Mouse (Mus musculus) regulatory T cell (primary cell): Measurements from ENCODE around the gene Casp6.

Experiments used
- in situ Hi-C: fragments of 300-600 bp; cut with MboI, MseI; formaldehyde crosslinking; loops from one replicate; pipeline ENCODE4 v1.15.1; 2025; ENCODE audit warnings: high pct_unique_total_duplicates

The Casp6 gene

DNA sequence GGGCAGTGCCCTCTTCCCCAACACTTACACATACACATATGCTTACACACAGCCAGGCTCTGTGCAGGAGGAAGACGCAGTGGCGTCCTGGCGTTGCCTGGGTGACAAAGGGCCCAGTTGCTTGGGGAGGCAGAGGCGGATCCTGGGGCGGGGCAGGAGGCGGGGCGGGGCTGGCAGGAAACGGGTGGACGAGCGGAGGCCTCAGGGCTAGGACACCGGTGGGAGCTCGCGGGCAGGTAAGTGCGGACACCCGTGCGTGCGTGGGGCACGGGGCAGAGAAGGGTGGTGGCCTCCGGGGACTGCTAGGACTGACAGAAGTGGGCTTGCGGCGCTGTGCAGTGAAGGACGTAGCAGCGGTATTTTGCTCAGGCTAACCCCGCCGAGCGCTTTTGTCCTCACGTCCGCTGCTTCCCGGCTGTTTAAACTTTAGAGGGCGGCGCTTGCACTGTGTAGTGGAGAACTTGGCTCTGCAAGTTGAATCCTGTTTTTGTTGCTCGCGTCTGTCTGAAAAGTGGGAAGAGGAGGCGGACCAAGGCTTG is at the start of gene Casp6:
Gene Casp6 (plus strand): TSS at position 155 of the 539 bp plus-strand sequence.
- in situ Hi-C loops: no loop called here

DNA sequence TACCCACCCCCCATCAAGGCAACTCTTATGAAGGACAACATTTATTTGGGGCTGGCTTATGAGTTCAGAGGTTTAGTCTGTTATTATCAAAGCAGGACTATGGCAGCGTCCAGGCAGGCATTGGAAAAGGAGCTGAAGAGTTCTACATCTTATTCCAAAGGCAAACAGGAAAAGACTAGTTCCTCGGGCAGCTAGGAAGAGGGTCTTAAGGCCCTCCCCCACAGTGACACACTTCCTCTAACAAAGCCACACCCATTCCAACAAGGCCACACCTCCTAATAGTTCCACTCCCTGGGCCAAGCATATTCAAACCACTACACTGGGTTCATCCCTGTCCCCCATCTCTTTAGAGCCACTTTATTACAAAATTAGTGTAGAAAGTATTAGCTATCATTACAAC is 38.6 kb upstream of the Casp6 start:
- in situ Hi-C loops: loop anchor here (25.0 kb wide), 1 partner anchor 825 kb away; no protein-coding TSS in a partner anchor

DNA sequence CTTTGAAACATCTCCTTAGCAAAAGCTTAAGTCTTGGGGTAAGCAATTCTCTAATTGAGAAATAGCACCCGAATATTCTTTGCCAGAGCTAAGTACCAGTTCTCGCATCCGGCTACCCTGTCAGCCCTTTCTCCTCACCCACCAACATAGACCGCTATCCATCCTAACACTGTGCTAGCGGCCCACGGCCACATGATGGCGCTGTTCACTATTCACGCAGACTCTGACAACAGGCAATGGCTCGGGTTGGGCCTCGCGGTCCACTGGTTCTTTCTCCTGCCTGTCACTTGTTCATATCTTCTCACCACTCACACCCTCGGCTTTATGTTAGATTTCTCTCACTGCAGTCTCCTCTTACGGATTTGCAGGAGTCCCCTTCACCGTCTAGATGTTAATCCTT is 37.5 kb upstream of the Casp6 start:
- in situ Hi-C loops: loop anchor here (25.0 kb wide), 1 partner anchor 824 kb away; no protein-coding TSS in a partner anchor

DNA sequence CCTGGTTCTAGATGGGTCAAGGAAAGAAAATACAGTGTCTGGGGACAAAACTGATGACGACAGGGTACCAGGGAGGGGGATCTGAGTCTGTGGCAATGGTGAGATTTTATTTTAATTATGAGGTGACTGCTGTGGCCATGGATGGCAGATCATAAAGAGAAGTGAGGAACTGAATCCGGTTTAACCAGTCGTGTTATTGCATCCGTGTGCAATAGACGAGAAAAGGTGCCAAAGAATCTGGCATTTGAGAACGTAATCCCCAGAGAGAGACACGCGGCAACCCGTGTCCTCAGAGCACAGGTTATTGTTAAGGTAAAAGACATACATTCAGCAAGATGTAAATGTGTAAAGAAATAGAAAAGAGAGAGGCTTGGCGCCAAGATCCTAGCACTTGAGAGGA is 23.9 kb upstream of the Casp6 start:
- in situ Hi-C loops: no loop called here

DNA sequence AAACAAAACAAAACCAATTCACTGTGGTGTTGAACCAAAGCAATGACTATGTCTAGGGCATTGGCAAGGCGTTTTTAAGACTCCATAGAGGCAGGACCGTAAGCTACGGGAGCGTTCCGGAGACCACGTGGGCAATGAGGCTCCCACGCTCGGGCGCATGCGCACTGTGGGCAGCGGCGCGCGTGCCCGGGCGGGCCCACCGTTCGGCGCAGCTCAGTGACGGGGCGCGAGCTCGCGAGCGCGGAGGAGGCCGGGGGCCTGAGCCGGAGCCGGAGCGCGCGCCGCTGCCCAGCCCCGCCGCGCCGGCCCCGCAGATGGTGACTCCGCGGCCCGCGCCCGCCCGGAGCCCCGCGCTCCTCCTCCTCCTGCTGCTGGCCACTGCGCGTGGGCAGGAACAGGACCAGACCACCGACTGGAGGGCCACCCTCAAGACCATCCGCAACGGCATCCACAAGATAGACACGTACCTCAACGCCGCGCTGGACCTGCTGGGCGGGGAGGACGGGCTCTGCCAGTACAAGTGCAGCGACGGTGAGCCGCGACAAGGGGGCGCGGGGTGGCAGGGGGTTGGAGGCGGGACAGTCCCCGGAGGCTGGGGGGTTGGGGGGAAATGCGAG is 22.7 kb upstream of the Casp6 start, which contains the start of gene Pla2g12a:
Gene Pla2g12a (plus strand): TSS at position 202 of the 617 bp plus-strand sequence.
- in situ Hi-C loops: no loop called here

DNA sequence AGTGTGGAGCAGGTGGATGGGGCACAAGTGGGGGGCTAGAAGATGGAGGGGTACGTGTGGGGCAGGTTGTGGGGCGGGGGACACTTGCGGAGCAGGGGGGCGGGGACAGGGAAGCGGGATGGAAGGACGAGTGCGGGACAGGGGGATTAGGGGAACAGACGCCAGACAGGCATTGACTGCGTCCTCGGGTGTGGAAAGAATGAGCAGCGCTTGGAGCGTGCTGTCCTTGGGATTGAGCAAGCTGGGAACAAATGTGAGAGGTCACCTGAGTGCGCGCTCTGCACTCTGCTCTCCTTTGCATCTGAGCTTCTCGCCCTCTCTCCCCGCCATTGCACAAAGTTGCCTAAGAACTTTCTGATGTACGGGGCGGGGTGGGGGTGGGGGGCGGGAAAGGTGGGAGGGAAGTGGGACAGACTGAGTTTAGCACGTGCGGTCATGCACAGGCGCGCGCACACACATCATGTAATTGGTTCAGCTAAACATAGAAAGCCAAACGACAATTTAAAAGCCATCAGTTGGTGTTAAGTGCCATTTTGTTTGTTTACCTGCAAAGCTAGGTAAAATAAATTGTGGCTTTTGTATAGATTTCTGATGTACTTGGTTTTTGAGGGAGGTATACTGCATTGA is 22.0 kb upstream of the Casp6 start:
- in situ Hi-C loops: no loop called here

DNA sequence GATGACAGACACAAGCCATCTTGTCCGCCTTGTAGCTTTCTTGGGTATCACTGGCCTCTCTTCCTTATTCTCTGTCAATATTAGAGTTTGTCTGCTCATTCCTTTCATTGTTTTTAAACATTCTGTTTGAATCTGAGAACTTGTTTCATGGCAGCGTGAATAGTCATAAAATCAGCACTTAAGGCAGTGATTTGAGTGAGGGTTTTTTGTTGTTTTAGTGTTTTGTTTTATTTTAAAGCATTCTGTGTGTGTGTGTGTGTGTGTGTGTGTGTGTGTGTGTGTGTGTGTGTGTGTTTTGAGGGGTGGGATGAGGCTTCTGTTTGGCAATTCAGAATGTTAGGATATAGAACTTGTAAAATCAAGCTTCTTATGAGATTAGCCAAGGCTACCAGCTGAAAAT is 21.3 kb upstream of the Casp6 start:
- in situ Hi-C loops: no loop called here

DNA sequence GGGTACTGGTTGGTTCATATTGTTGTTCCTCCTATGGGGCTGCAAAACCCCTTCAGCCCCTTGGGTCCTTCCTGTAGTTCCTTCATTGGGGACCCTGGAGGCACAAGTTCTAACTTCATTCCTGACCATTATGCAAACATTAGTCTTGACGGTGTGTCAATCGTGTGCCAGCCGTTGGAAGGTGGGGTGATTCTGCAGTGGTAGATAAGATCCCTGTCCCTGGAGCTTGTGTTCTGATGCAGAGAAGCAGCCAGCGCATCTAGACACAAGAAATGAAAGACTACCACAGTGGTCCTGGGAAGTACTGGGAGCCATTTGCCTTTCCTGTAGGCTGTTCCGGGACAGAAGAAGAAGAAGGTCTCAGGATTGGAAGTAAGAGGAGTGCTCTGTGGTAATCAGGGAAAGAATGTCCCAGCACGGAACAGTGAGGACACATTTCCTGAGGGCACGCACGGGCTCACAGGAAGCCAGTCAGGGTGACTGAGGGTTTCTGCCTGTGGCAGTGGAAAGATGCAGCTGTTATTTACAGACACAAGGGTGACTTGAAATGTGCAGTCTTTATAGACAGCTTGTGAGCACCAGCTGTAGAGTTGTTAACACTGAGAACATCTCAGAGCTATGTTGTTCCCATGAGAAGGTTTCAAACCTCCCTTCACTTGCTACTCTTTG is 20.2 kb upstream of the Casp6 start:
- in situ Hi-C loops: no loop called here

DNA sequence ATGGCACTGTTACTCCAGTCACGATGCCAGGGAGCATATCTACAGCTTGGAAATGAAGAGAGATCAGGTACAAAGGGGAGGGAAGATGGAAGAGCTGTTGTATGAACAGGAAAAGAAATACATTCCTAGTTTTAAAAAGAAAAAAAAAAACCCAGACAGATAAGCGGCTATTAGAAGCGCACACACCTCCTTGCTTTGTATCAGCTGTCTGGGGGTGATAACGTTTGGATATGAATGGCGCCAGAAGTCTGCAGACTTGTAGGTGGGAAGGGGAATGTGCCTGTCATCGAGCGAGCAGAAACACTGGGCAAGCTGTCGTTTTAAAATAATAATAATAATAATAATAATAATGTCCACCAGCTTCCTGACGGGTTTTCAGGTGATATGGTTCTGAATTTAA is 15.6 kb upstream of the Casp6 start:
- in situ Hi-C loops: no loop called here

DNA sequence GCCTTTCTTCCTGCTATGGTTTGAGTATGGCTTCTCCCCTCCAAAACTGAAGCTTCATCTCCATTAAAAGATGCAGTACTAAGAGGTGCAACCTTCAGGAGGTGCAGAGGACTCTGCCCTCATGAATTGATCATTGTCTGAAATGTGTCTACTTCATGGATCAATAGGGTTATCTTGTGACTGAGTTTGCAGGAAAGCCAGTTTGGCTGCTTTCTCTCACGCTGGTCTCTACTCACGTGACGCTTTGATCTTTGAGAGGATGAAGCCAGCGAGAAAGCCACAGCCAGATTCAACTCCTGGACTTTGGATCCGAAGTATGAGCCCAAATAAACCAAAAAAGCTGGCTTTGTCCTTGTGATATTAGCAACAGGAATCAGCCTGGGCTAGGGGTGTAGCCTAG is 14.8 kb upstream of the Casp6 start:
- in situ Hi-C loops: no loop called here

DNA sequence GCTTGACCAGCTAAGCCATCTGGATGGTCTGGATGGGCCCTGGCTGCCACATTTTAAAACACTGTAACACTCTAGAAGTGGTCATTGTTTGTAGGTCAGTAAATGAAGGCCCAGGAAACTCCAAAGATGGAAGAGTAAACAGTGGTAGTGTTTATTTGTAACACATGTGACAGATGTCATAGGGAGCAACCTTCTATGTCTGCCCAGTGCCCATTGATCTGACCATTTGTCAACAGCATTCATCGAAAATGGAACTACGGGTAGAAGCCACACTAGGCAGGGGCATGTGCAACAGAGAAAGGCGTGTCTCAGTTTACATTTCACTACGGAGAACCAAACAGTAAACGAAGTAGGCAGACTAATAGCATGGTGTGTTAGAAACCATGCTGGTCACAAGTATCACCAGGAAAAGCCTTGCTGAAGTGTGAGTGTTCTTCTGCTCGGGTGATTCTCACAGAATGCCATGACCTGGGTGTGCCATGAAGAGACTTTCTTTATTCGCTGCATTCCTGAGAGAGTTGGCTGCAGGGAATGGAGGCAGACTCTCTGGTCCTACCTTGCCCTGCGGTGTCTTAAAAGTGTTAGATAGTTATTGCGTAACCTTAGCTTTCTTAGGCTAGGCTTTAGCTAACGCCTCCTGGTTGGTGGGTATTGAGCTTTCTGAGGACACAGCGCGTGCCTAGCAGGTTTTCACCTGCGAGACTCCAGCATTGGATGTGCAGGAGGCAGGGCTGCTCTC is 13.3 kb upstream of the Casp6 start:
- in situ Hi-C loops: no loop called here

DNA sequence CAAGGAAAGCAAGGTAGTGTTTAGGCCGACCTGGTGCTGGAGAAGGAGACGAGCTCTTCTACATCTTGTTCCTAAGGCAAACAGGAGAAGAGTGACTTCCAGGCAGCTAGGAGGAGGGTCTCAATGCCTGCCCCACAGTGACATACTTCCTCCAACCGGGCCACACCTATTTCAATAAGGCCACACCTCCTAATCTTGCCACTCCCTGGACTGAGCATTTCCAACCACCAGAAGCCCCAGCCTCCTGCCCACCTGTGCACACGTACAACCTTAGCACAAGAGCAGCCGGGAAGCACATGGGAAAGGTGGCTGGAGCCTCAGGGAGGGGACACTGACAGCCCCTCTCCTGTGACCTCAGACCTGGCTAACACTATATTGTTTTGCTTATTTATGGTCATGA is 9.2 kb upstream of the Casp6 start:
- in situ Hi-C loops: loop anchor here (10.0 kb wide), 1 partner anchor 933 kb away; no protein-coding TSS in a partner anchor

DNA sequence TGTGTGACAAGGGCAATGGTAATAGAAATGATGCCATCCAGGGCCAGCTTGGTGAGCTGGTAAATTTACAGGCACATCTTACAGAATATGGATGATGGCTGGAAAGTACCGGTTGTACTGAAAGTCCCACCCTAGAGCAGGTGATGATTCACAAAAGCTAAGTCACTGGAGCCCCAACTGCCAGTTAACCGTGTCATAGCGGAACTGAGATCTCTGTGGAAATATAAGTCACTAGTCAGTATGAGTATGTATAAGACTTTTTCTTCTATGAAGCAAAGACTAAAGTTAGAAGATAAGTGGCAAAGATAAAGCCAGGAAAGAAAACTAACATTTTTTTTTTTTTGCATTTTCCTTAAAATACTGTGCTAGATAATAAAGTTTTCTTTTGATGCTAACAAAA is 8.1 kb upstream of the Casp6 start:
- in situ Hi-C loops: loop anchor here (10.0 kb wide), 1 partner anchor 932 kb away; no protein-coding TSS in a partner anchor

DNA sequence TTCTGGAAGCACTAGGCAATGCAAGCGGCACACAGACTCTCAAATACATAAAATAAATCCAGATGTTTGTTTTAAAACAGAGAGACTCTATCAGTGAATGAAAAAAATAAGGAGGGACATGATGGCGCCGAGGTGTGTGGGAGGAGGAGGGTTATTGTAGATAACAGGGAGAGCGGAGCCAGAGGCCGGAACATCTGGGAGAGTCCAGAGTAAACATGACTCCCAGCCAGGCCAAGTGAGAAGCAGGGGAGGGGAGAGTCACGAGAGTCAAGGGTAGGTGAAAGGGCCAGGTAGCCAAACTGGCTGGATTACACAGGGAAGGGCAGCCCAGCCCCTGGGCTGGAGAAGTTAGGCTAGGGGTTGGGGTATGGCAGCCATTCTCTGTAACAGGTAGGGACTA is 4.6 kb upstream of the Casp6 start:
- in situ Hi-C loops: loop anchor here (10.0 kb wide), 1 partner anchor 928 kb away; no protein-coding TSS in a partner anchor

DNA sequence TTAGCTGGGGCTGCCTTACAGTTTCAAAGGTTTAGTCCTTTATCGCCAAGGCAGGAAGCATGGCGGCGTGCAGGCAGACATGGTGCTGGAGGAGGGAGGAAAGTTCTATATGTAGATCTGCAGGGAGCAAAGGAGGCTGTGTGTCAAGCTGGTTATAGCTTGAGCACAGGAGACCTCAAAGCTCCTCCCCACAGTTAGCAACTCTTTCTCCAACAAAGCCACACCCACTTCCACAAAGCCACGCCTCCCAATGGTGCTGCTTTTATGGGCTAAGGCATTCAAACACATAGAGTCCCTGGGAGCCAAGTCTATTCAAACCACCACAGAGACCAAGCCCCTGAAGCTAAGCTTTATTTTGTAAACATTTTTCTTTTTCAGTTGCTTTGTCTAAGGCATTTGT is 2.3 kb upstream of the Casp6 start:
- in situ Hi-C loops: loop anchor here (10.0 kb wide), 1 partner anchor 926 kb away; no protein-coding TSS in a partner anchor

DNA sequence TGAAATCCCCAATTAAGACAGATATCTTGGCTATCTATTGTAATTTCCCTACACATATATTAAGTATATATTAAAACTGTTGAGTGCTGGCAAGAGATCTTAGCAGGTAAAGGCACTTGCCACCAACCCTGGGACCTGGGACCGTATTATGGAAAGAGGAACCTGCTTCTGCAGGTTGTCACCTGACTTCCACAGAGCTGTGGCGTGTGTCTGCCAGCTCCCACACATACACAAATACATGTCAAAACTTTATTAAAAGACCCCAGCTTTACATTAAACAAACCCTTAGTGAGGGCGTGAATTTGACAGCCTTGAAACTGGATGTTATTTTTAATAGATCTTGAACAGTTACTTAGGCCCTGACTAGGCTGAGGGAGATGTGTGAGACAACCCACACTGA is 2.1 kb downstream of the Casp6 start:
- in situ Hi-C loops: no loop called here

DNA sequence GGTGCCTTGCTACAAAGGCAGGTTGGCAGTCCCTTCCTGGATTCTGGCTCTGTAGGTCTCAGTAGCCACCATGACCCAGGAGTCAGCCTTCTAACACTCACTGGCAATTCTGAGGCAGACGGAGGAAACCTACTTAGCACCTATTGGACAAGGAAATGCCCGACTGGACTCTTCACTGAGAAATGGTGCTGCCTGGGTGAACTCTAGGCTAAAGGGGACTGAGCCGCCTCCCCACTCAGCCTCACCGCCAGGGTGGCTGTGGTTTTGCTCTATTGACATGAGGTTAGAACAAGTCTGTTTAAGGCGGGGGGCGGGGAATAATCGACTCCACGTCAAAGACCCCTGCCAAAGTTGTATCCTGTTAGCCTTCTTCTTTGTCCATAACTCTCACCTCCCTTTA is 2.6 kb downstream of the Casp6 start:
- in situ Hi-C loops: no loop called here

DNA sequence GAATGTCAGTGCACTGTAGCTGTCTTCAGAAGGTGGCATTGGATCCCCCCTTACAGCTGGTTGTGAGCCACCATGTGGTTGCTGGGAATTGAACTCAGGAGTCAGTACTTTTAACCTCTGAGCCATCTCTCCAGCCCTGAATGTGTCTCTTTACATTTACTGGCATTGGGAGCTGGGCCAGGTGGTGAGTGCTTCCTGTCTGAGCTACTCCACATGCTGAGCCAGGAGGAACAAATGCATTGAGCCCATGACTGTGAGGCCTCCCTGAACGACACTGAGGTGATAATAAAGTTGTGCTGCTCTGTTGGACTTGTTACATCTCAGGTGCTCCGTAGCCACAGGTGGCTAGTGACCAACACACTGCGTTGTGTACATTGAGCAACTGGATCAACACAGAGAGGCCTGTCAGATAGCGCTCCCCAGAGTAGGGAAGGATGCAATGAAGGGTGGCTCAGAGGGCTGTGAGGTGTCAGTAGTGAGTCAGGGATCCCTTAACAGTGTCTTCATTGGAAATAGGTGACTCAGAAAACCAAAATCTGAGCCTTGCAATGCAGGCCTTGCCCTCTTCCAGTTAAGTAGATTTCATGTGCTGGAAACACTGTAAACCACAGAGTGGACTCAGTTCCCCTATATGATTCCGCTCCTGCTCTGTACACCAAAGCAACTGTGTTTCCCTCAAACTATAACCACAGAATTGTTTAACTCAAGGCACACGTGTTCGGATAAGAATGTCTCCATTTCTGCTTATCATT is 3.3 kb downstream of the Casp6 start:
- in situ Hi-C loops: no loop called here

DNA sequence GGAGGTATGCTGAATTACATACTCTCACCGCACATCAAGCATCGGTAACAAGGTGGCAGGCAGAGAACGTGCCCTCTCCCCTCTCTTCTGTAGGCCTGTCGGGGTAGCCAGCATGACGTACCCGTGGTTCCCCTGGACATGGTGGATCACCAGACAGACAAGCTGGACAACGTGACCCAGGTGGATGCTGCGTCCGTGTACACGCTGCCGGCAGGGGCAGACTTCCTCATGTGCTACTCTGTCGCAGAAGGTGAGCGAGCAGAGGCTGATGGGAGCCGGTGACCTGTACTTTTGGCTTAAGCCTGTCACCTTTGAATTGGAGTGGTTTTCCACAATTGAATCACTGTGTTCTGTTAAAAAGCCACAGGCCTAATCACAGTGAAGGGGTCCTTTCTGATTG is 10.8 kb downstream of the Casp6 start:
- in situ Hi-C loops: no loop called here

DNA sequence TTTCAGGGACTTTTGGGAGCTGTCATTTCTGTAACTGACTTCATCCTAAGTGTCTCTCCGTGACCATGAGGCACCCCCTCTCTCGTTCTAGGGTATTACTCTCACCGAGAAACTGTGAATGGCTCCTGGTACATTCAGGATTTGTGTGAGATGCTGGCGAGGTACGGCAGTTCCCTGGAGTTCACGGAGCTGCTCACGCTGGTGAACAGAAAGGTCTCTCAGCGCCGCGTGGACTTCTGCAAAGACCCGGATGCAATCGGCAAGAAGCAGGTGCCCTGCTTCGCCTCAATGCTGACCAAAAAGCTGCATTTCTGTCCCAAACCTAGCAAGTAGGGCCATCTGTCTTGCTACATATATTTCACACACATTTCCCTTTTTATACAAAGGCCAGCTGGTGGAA is 12.0 kb downstream of the Casp6 start:
- in situ Hi-C loops: no loop called here

DNA sequence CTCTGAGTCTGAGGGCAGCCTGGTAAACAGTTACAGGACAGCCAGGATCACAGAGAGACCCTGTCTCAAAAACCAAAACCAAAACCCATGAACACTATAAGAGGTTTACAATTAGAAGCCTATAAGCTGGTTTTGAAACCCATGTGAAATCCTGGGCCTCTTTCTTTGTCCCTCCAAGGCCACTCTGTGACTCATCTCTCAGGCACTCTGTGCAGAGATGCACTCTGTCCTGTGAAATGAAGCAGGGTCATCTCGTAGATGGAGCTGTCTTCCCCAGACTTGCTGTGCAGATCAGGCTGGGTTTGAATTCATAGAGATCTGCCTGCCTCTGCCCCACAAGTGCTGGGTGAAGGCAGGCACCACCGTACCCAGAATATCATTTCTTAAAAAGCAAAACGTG is 16.2 kb downstream of the Casp6 start:
- in situ Hi-C loops: loop anchor here (5.0 kb wide), 1 partner anchor 165 kb away; no protein-coding TSS in a partner anchor
